Mouse (Mus musculus): ENCODE data around the gene Rsbn1l. TPM values are rescaled to one million over a fixed set of nuclear protein-coding genes. Genes with fewer than 3 reads are reported as not detected.

Rsbn1l gene
- total RNA-seq, 2 experiments from 2014 or later = 16.8 to 17.8 TPM

- no peak for DNase-seq (ENCODE audit: extremely low spot score in 1 of 2, low spot score in 2 of 2)
- TF ChIP-seq CTCF (IDR thresholded peaks at IDR 0.05) = no peak
- intact Hi-C loops (cut with DNase I) = no loop called here
- no peak overlapping the region; the same call in 1 of the 2 replicates for H3K4me3 ChIP-seq
- no peak overlapping the region for H3K27ac ChIP-seq
Observed at GRCm38 (mm10) chr5:20884036-20884620, 72.1 kb downstream of the Rsbn1l start.

GRCm38 (mm10) chr5:20881915-20882800 is 74.0 kb downstream of the Rsbn1l start, which contains the start of the genes Phtf2 and Tmem60:
Gene Phtf2, minus strand, starts transcription at chr5:20882124.
Gene Tmem60, plus strand, starts transcription at chr5:20882191.
- Histone ChIP-seq H3K4me3 (peak within 1 kb of the TSS; percentile 81), H3K27ac (peak within 1 kb of the TSS; percentile 89)
- intact Hi-C loops (cut with DNase I) = loop anchor here (2.0 kb wide), 1 partner anchor 69 kb away; no protein-coding TSS in a partner anchor
- no peak for TF ChIP-seq CTCF (IDR thresholded peaks at IDR 0.05)
- peak; percentile 98 to 99 for DNase-seq (ENCODE audit: extremely low spot score in 1 of 2, low spot score in 2 of 2)

GRCm38 (mm10) chr5:20880797-20881775 is 75.1 kb downstream of the Rsbn1l start:
- Histone ChIP-seq H3K27ac (0 out of 2 replicates have a peak overlapping the region, but pooled peaks have one; percentile 24), H3K4me3 (peak overlapping the region; percentile 81)
- no peak; the same call in 1 of the 2 replicates for TF ChIP-seq CTCF (IDR thresholded peaks at IDR 0.05)
- intact Hi-C loops (cut with DNase I) = no loop called here
- DNase-seq (ENCODE audit: extremely low spot score in 1 of 2, low spot score in 2 of 2) = peak; percentile 54 to 56

- Histone ChIP-seq H3K4me3 (peak overlapping the region; percentile 81), H3K27ac (no peak overlapping the region)
- DNase-seq (ENCODE audit: extremely low spot score in 1 of 2, low spot score in 2 of 2) = no peak
- intact Hi-C loops (cut with DNase I) = no loop called here
- TF ChIP-seq CTCF (IDR thresholded peaks at IDR 0.05) = no peak
Observed at GRCm38 (mm10) chr5:20880386-20880785, 75.8 kb downstream of the Rsbn1l start.

- no peak overlapping the region for H3K4me3 ChIP-seq
- no peak for TF ChIP-seq CTCF (IDR thresholded peaks at IDR 0.05)
- intact Hi-C loops (cut with DNase I) = no loop called here
- DNase-seq (ENCODE audit: extremely low spot score in 1 of 2, low spot score in 2 of 2) = no peak
- no peak overlapping the region for H3K27ac ChIP-seq
Observed at GRCm38 (mm10) chr5:20876934-20877426, 79.2 kb downstream of the Rsbn1l start.

- no peak for DNase-seq (ENCODE audit: extremely low spot score in 1 of 2, low spot score in 2 of 2)
- TF ChIP-seq CTCF (IDR thresholded peaks at IDR 0.05) = no peak
- H3K4me3 ChIP-seq = no peak overlapping the region
- intact Hi-C loops (cut with DNase I) = no loop called here
- H3K27ac ChIP-seq = no peak overlapping the region
Observed at GRCm38 (mm10) chr5:20873146-20873545, 83.1 kb downstream of the Rsbn1l start.

GRCm38 (mm10) chr5:20865193-20865755 is 90.9 kb downstream of the Rsbn1l start:
- intact Hi-C loops (cut with DNase I) = no loop called here
- no peak for TF ChIP-seq CTCF (IDR thresholded peaks at IDR 0.05)
- DNase-seq (ENCODE audit: extremely low spot score in 1 of 2, low spot score in 2 of 2) = no peak
- Histone ChIP-seq H3K27ac (no peak overlapping the region), H3K4me3 (no peak overlapping the region)

GRCm38 (mm10) chr5:20864216-20864969 is 91.8 kb downstream of the Rsbn1l start:
- no peak overlapping the region for H3K27ac ChIP-seq
- no peak for TF ChIP-seq CTCF (IDR thresholded peaks at IDR 0.05)
- H3K4me3 ChIP-seq = no peak overlapping the region
- DNase-seq (ENCODE audit: extremely low spot score in 1 of 2, low spot score in 2 of 2) = no peak
- intact Hi-C loops (cut with DNase I) = no loop called here

GRCm38 (mm10) chr5:20861901-20862300 is 94.3 kb downstream of the Rsbn1l start:
- DNase-seq (ENCODE audit: extremely low spot score in 1 of 2, low spot score in 2 of 2) = no peak
- H3K4me3 ChIP-seq = no peak overlapping the region
- no peak overlapping the region for H3K27ac ChIP-seq
- intact Hi-C loops (cut with DNase I) = no loop called here
- TF ChIP-seq CTCF (IDR thresholded peaks at IDR 0.05) = no peak

- Histone ChIP-seq H3K27ac (no peak overlapping the region), H3K4me3 (no peak overlapping the region)
- intact Hi-C loops (cut with DNase I) = no loop called here
- TF ChIP-seq CTCF (IDR thresholded peaks at IDR 0.05) = no peak
- DNase-seq (ENCODE audit: extremely low spot score in 1 of 2, low spot score in 2 of 2) = no peak
Observed at GRCm38 (mm10) chr5:20860565-20860964, 95.6 kb downstream of the Rsbn1l start.

Measured in left cerebral cortex, adult 2 months (tissue).